Mouse (Mus musculus) heart, adult 2 months (tissue): ENCODE results near the gene Crybb1. TPM values are rescaled to one million over a fixed set of nuclear protein-coding genes. Genes with fewer than 3 reads are reported as not detected.
A peak's percentile ranks its signal among the peaks of the same experiment; 100 is the strongest.

Experiments
- DNase-seq, 2 experiments: peaks; one replicate each; pipeline ENCODE4 v3.0.0; 2021
- H3K27ac ChIP-seq: fragments of 200-600 bp; 2 replicates; pipeline ENCODE4 v1.8.1; 2022
- H3K27me3 ChIP-seq: fragments of 200-500 bp; 2 replicates; pipeline ENCODE4 v1.6.1; 2012; ENCODE audit warnings: mild to moderate bottlenecking, low read length, inconsistent platforms, mixed read lengths; ENCODE audit not compliant: control insufficient read depth, insufficient read depth
- H3K36me3 ChIP-seq: fragments of 200-500 bp; 2 replicates; pipeline ENCODE4 v1.6.1; 2012; ENCODE audit warnings: low read length, inconsistent platforms; ENCODE audit not compliant: control insufficient read depth, insufficient read depth
- H3K4me1 ChIP-seq: fragments of 200-500 bp; 2 replicates; pipeline ENCODE4 v1.6.1; 2011; ENCODE audit warnings: low read length; ENCODE audit not compliant: control insufficient read depth, insufficient read depth
- H3K4me3 ChIP-seq: fragments of 200-600 bp; 2 replicates; pipeline ENCODE4 v1.8.1; 2022
- H3K79me2 ChIP-seq: fragments of 200-500 bp; replicated peaks from 2 replicates; pipeline ENCODE4 v1.6.1; 2012; ENCODE audit warnings: mild to moderate bottlenecking, inconsistent platforms, low read length, moderate library complexity, mixed read lengths; ENCODE audit not compliant: control insufficient read depth, insufficient read depth
- H3K9ac ChIP-seq: fragments of 200-500 bp; 2 replicates; pipeline ENCODE4 v1.6.1; 2012; ENCODE audit warnings: low read depth, mild to moderate bottlenecking, control low read depth, inconsistent platforms, low read length, mixed read lengths
- CTCF ChIP-seq: fragments of 200-600 bp; IDR thresholded peaks from 2 replicates; pipeline ENCODE4 v1.8.1; 2022; ENCODE audit warnings: antibody characterized with exemption, mild to moderate bottlenecking, moderate library complexity
- EP300 ChIP-seq: fragments of 200-500 bp; IDR thresholded peaks from 2 replicates; pipeline ENCODE4 v1.6.1; 2011; ENCODE audit warnings: low read depth, low read length, control low read depth; ENCODE audit not compliant: insufficient read depth
- POLR2A ChIP-seq: fragments of 200-500 bp; IDR thresholded peaks from 2 replicates; pipeline ENCODE4 v1.6.1; 2011; ENCODE audit warnings: mild to moderate bottlenecking, low read depth, low read length, control low read depth; ENCODE audit not compliant: insufficient read depth
- WGBS: fragments of 180-500 bp; shearing (Covaris S2); methylation state at CpG from one replicate; pipeline ENCODE4 v1.1.7; 2018; 5-methylcytosine and 5-hydroxymethylcytosine counted together
- intact Hi-C: fragments of 180-260 bp; cut with DNase I; formaldehyde crosslinking; loops from one replicate; pipeline ENCODE4 v1.15.1; 2025
- polyA plus RNA-seq: library from polyadenylated mRNA; depleted of rRNA; stranded (reverse); fragments of >200 nt; gene quantifications from 2 replicates; pipeline ENCODE4 v1.2.3, GENCODE M21; 2012
- total RNA-seq, 2 experiments: library from RNA; stranded (reverse); gene quantifications; 2 replicates each; pipeline ENCODE4 v1.2.3; 2021

The Crybb1 gene
- total and polyA plus RNA-seq, 3 experiments, result 1.5 to 3.3 (median 2.3) TPM

- H3K4me1 ChIP-seq, result peaks cover 53% of the 10 kb centered on the region
- DNase-seq, result peak in 1 of 2 experiments; percentile 37
- no peak overlapping the region for H3K9ac ChIP-seq
- no peaks in the 10 kb centered on the region for H3K36me3 ChIP-seq
- H3K27ac ChIP-seq, result peak overlapping the region; percentile 84
- TF ChIP-seq CTCF (no peak), POLR2A (no peak), EP300 (no peak)
- intact Hi-C loops, result no loop called here
- WGBS, result 64% methylated on average over 2 of the region's 2 CpGs
- H3K4me3 ChIP-seq, result peak overlapping the region; percentile 1
- H3K27me3 ChIP-seq, result no peaks in the 10 kb centered on the region
- H3K79me2 ChIP-seq, result peaks cover 11% of the 10 kb centered on the region
These were observed 32.0 kb downstream of the Crybb1 start for GRCm38 (mm10) chr5:112287652-112288051.

DNA sequence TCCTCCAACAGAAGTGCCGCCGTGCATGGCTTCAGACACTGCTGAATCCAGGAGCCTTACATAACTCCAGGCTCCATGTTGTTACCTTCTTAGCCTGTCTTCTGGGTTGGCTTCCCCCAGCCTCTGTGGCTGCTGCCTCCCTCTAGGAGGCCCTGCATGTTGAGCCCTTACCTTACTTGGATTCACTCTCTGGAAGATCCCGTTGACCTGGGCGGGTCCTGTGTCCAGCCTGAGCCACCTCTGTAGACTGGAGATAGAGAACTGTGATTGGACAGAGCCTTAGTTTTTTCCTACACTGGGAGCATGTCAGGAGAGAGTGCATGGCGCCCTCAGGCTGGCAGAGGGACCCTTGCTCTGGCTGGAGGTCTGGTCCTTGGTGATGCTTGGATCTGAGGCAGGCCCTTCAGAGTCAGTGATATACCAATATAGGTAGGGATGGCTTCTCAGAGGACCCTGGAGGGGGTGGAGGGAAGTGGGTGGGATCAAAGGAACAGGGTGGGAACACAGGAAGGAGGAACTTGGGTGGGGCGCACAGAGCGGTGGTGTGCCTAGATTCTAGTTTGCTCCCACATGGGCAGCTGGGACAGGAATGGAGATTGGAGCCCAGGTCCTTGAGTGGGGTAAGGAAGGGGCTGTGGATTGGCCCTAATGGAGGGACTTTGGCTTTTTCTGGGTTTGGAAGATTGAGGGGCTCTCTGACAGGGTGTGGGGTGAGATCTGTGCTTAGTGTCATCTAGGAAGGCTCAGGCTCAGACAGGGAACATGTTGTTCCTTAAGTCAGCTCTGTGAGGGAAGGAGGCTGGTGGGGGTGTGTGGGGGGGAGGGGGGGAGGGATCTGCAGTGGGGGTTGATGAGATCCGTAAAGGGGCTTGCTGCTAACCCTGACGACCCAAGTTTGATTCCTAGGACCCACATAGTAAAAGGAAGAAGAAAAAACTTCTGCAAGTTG, 32.9 kb downstream of the Crybb1 start:
- H3K4me1 ChIP-seq, result peaks cover 54% of the 10 kb centered on the region
- no peak overlapping the region for H3K9ac ChIP-seq
- 44% methylated on average over 9 of the region's 9 CpGs for WGBS
- DNase-seq, result peak; percentile 61 to 65
- peaks cover 14% of the 10 kb centered on the region for H3K79me2 ChIP-seq
- intact Hi-C loops, result loop anchor here (1.0 kb wide), 1 partner anchor 8 kb away; no protein-coding TSS in a partner anchor
- no peaks in the 10 kb centered on the region for H3K27me3 ChIP-seq
- TF ChIP-seq POLR2A, result peak; percentile 64
- no peak for TF ChIP-seq EP300
- TF ChIP-seq CTCF, result 0 out of 2 replicates have a peak, but pooled peaks have one; percentile 1
- peak overlapping the region; percentile 84 for H3K27ac ChIP-seq
- peak overlapping the region; percentile 27 for H3K4me3 ChIP-seq
- no peaks in the 10 kb centered on the region for H3K36me3 ChIP-seq

DNA sequence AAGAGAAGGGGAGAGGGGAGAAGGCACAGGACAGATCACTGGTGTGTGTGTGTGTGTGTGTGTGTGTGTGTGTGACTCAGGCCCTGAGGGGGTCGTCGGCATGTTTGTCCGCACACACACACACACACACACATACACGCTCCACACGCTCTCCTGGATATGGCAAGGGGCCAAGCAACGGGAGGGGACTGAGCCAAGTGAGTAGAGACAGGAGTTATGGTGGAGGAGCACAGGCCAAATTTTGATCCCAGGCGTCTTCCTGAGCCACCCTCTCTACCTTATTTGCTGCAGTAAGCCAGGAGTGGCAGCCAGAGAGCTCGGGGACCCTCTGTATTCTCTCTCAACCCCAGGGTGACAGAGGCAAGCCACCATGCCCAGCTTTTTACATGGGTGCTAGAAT, 33.6 kb downstream of the Crybb1 start:
- peak overlapping the region; percentile 53 for H3K9ac ChIP-seq
- H3K36me3 ChIP-seq, result no peaks in the 10 kb centered on the region
- WGBS, result 14% methylated on average over 8 of the region's 8 CpGs
- H3K27ac ChIP-seq, result peak overlapping the region; percentile 80
- DNase-seq, result peak; percentile 64 to 67
- H3K4me1 ChIP-seq, result peaks cover 54% of the 10 kb centered on the region
- intact Hi-C loops, result loop anchor here (1.0 kb wide), 1 partner anchor 9 kb away; no protein-coding TSS in a partner anchor
- peak overlapping the region; percentile 47 for H3K4me3 ChIP-seq
- no peaks in the 10 kb centered on the region for H3K27me3 ChIP-seq
- H3K79me2 ChIP-seq, result peaks cover 17% of the 10 kb centered on the region
- TF ChIP-seq POLR2A, result no peak
- TF ChIP-seq CTCF, result no peak
- no peak for TF ChIP-seq EP300

DNA sequence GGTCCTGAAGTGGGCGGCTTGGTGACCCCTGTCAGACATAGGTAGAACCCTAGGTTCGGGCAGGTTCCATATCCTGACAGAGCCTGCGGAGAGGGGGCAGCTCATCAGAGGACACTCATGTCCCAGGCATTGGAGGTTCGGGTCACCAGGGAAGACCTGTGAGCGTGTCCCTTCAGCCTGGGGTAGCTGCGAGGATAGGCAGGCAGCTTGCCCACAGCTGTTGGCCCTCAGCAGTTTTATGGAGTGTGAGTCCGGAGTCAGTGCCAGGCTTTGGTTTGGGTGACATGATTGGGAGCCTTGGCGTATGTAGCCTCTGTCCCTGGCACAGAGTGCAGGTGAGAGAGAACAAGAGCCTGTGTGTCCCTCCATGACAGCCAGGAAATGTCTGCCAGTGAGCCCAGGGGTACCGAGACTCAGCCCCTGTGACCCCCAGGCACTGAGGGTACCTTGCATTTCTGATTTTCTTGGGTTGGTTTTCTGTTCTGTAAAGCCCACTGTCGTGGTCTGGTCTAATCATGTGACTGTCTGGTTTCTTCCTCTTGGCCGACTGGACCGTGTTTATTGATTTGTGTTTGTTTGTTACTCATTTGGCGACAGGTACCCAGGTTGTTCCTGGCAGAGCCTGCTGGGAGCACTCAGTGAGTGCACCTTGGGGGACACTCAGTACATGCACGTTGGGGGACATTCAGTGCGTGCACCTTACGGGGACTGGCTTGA, 34.4 kb downstream of the Crybb1 start:
- intact Hi-C loops, result loop anchor here (1.0 kb wide), 2 partner anchors 10 to 14 kb away; partner anchors contain the start of gene Tpst2
- Histone ChIP-seq H3K4me3 (peak overlapping the region; percentile 47), H3K27ac (peak overlapping the region; percentile 80), H3K36me3 (no peaks in the 10 kb centered on the region), H3K79me2 (peaks cover 23% of the 10 kb centered on the region), H3K9ac (peak overlapping the region; percentile 53), H3K4me1 (peaks cover 56% of the 10 kb centered on the region), H3K27me3 (no peaks in the 10 kb centered on the region)
- TF ChIP-seq POLR2A, result no peak
- TF ChIP-seq EP300, result 0 out of 2 replicates have a peak, but pooled peaks have one; percentile 56
- 31% methylated on average over 16 of the region's 16 CpGs for WGBS
- peak; percentile 63 to 81 for DNase-seq

- Histone ChIP-seq H3K36me3 (no peaks in the 10 kb centered on the region), H3K4me1 (peaks cover 56% of the 10 kb centered on the region), H3K9ac (peak overlapping the region; percentile 23; the same call in 1 of the 2 replicates), H3K27ac (peak overlapping the region; percentile 80), H3K27me3 (no peaks in the 10 kb centered on the region), H3K79me2 (peaks cover 24% of the 10 kb centered on the region), H3K4me3 (peak overlapping the region; percentile 47; the same call in 1 of the 2 replicates)
- intact Hi-C loops, result loop anchor here (1.0 kb wide), 1 partner anchor 14 kb away; the partner anchor contains the start of gene Tpst2
- 53% methylated on average over 8 of the region's 8 CpGs for WGBS
- no peak for DNase-seq
- TF ChIP-seq EP300, result no peak
- no peak for TF ChIP-seq POLR2A
- no peak for TF ChIP-seq CTCF
These were observed 34.9 kb downstream of the Crybb1 start for GRCm38 (mm10) chr5:112290536-112290880.
